Mouse (Mus musculus): ENCODE data around the gene Slc22a5.
"Not testable (repeated sequence)": the region's sequence is repeated elsewhere in the genome, so short reads cannot be mapped to it uniquely, and the experiment has no call there.

The Slc22a5 gene

GRCm38 (mm10) chr11:53891505-53892451 is at the start of gene Slc22a5:
TSS of gene Slc22a5 (minus strand) at chr11:53891660.
- peak; percentile 100 for DNase-seq

- DNase-seq, result not testable (repeated sequence)
Observed at GRCm38 (mm10) chr11:53931944-53932318, 40.5 kb upstream of the Slc22a5 start.

GRCm38 (mm10) chr11:53931091-53931943 is 39.9 kb upstream of the Slc22a5 start:
- DNase-seq, result peak; percentile 50

DNA sequence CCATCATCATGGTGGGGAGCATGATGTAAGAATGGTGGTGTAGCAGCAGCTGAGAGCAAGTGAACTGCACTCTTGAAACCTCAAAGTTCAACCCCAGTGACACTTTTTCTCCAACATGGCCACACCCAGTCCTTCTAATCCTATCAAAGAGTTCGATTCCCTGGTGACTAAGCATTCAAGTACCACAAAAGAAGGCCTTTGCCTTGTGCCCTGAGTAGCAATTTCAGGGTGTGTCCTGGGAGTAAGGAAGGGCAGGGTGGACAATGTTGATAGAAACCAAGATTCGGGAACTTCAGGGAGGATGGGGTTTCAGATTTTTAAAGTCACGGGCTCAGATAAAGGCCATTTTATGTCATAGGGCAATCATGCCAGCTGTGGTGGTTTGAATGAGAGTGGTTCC is 38.3 kb upstream of the Slc22a5 start:
- DNase-seq, result no peak

DNA sequence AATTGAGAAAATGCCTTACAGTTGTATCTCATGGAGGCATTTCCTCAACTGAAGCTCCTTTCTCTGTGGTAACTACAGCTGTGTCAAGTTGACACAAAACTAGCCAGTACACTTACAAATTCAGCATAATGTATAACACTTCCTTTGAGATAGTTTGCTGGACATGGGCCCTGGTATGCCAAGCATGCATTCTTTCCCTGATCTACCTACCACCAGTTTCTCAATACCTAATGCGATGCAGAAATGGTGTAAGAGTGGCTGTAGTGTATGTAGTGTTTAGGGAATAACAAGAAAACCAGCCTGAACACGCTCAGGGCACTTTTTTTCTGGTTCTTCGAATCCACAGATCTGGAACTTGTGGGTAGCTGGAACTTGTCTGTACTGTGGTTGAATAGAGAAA is 37.1 kb upstream of the Slc22a5 start:
- DNase-seq, result no peak

DNA sequence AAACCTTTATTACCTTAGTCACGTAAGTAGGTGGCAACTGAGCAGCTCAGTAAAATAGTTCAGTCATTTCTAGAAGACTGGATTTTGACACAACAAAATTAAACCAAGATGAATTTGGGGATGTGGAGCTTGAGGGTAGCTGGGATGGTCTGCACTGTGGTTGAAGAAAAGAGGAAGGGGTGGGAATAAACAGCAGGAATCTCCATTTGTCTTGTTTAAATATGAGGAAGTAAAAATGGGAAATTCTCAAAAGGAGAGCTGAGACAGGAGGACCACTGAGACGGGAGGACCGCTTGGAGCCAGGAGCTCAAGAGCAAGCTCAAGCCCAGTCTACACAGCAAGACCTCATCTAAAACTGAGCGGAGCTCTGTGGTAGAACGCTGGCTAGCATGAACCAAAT is 34.8 kb upstream of the Slc22a5 start:
- DNase-seq, result no peak

GRCm38 (mm10) chr11:53918851-53919250 is 27.4 kb upstream of the Slc22a5 start:
- no peak for DNase-seq

- DNase-seq, result no peak
Observed at GRCm38 (mm10) chr11:53911011-53911410, 19.6 kb upstream of the Slc22a5 start.

- DNase-seq, result no peak
Observed at GRCm38 (mm10) chr11:53908686-53909085, 17.2 kb upstream of the Slc22a5 start.

DNA sequence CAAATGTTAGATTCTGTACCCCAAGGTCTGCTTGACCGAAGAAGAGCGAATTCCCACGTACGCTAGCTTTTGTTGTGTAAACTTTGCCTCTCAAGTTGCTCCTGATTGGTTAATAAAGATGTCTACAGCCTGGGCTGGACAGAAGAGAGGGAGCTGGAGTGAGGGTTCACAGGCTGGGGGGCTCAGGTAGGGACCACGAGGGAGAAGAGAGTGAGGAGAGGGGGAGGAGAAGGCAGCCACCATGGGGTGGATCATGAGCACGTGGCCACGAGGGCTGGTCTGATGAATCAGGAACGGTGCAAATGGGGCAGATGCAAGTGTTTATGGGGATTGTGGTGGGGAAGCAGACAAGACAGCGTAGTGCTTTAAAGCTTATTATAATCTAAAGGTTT is 13.1 kb upstream of the Slc22a5 start:
- no peak for DNase-seq

DNA sequence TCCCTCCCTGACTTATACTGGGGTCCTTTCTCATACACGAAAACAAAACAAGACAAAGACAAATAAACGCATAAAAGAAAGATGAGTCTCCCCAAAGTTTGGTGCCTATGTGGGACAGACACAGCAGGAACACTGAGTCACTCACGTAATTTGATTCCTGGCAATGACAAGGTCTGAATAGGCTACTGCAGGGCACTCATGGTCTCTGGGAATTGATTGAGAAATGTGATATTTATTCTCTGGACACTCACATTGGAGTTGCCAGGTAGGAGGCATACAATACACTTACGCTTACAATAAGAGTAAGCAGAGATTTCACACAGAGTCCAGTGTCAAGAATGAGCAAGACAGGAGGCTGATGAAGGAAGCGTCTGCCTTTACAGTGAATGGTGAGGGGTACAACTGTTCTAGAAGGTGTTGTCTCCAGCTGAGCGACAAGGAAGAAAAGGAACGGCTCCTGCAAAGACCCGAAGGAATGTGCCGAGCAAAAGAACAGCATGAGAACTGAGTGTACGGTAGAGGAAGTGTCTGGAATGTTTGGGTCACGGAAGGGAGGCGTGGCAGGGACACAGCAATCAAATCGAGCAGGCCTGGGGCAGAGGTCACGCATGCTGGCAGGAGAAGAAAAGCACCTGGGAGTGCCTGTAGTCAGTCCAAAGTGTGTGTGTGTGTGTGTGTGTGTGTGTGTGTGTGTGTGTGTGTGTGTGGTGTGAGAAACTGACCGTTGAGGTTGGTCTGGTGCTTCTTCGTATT is 12.5 kb upstream of the Slc22a5 start:
- DNase-seq, result peak; percentile 39

DNA sequence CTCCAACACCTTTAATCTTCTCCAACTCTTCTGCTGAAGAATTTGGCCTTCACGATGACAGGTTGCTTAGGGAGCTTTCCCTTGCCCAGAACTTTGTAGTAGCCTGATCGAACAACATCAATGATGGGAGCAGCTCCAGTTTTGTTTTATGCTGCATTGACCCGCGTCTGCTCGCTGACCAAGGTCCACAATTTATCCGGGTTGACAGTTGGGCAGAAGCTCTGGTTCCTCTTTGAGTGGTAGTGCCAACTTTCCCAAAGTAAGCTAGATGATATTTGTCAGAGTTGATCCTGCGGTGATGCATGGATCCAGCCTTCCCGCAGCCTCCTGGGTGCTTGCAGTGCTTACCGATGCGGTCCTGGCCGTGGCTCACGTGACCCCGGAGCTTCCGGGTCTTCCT is 11.3 kb upstream of the Slc22a5 start:
- DNase-seq, result no peak

DNA sequence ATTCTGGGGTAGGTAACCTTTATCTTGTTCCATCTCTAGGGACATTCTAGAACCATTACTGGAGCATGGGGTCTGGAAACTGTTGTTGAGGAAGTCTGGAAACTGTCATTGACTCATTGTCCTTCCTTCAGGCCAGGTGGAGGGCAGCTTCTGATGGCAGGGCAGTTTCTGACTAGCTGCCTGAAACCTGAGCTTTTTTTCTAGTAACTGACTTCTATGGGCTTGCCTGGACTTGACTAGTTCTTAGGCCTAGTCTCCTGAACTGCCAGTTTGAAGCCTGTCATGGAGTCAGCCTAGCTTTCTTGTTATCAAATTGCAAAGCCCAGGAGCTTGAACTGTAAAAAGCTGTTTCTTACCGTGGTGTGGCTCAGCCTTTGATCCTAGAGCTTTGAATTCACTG is 9.5 kb upstream of the Slc22a5 start:
- no peak for DNase-seq

GRCm38 (mm10) chr11:53899981-53900380 is 8.5 kb upstream of the Slc22a5 start:
- DNase-seq, result no peak

- DNase-seq, result no peak
Observed at GRCm38 (mm10) chr11:53899004-53899403, 7.5 kb upstream of the Slc22a5 start.

- DNase-seq, result no peak
Observed at GRCm38 (mm10) chr11:53896935-53897334, 5.5 kb upstream of the Slc22a5 start.

GRCm38 (mm10) chr11:53893451-53893850 is 2.0 kb upstream of the Slc22a5 start:
- no peak for DNase-seq

DNA sequence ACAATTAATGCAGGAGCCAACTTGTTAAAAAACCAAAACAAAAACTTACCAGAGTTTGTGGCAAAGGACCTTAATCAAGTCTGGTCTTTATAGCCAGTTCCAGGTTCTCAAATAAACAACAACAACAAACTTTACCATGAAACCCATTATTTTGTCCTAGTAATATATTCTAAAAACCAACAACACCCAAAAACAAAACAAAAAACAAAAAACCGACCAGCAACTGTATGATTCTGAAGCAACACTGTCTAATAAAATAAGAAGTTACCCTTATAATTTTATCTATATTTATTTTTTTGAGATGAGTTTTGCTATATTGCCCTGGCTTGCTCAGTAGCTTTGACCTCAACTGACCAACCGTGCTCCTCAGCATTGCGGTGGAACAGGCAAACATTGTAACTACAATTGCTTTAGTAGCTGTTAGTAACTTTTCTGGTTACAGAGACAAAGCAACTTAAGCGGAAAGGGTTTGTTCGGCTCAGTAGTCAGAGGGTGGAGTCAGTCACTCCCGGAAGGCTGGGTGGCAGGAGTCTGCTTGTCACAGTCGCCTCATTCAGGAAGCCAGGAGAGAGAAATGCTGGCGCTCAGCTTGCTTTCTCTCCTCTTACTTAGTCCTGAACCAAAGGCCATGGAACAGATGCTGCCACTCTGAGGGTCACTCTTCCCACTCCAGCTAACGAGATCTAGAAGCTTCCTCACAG is 1.4 kb upstream of the Slc22a5 start:
- DNase-seq, result peak; percentile 74

- peak; percentile 22 for DNase-seq
Observed at GRCm38 (mm10) chr11:53890906-53891504, 455 bp downstream of the Slc22a5 start.

DNA sequence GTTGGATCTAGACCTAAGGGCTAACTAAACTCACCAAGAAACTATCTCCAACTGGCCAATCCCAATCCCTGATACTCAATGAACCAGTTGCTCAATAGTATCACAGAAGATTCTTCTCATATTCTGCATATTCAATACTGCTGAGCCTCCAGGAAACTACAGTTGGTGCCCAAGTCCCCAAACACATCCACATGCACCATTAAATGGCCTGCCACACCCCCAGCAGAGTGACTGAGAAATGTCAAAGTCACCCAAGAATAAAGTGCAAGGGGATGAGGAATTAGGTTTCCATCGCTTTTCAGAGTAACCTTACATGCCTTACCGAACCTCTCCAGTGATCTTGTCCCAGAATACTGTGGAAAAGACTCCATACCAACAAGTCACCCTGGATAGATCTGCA is 1.2 kb downstream of the Slc22a5 start:
- DNase-seq, result no peak

- DNase-seq, result no peak
Observed at GRCm38 (mm10) chr11:53889091-53889645, 2.3 kb downstream of the Slc22a5 start.

GRCm38 (mm10) chr11:53888242-53888641 is 3.2 kb downstream of the Slc22a5 start:
- no peak for DNase-seq
